Mouse (Mus musculus): ENCODE data around the gene H2al1e. TPM values are rescaled to one million over a fixed set of nuclear protein-coding genes. Genes with fewer than 3 reads are reported as not detected.

H2al1e gene
- polyA plus RNA-seq, 2 experiments from 2014 or later = not detected

Other genes starting within 250 kb of the H2al1e start
- gene H2al1a, start 12.7 kb upstream of the H2al1e start, polyA plus RNA-seq (2017; shearing (Covaris generic)) = not detected
- not detected for gene H2al1b, start 9.5 kb upstream of the H2al1e start, polyA plus RNA-seq (2017; shearing (Covaris generic))
- gene H2al1c, start 6.3 kb upstream of the H2al1e start, polyA plus RNA-seq (2017; shearing (Covaris generic)) = not detected
- not detected for gene H2al1d, start 3.1 kb upstream of the H2al1e start, polyA plus RNA-seq (2017; shearing (Covaris generic))
- gene H2al1f, start 3.2 kb downstream of the H2al1e start, polyA plus RNA-seq (2017; shearing (Covaris generic)) = not detected
- not detected for gene H2al1g, start 6.3 kb downstream of the H2al1e start, polyA plus RNA-seq (2017; shearing (Covaris generic))
- not detected for gene H2al1h, start 9.6 kb downstream of the H2al1e start, polyA plus RNA-seq (2017; shearing (Covaris generic))
- not detected for gene H2al1i, start 12.7 kb downstream of the H2al1e start, polyA plus RNA-seq (2017; shearing (Covaris generic))
- gene H2al1j, start 15.9 kb downstream of the H2al1e start, polyA plus RNA-seq (2017; shearing (Covaris generic)) = not detected